Mouse (Mus musculus) layer of hippocampus, adult 9-11 months (tissue): Measurements from ENCODE around the gene Zscan12.
A peak's percentile ranks its signal among the peaks of the same experiment; 100 is the strongest.

Source experiments
- DNase-seq: peaks from one replicate; pipeline ENCODE4 v3.0.0; 2022

The Zscan12 gene

GRCm38 (mm10) chr13:21402848-21403247 is 40.2 kb downstream of the Zscan12 start:
- DNase-seq = no peak

GRCm38 (mm10) chr13:21407341-21407740 is 44.7 kb downstream of the Zscan12 start:
- DNase-seq = no peak

GRCm38 (mm10) chr13:21407969-21408804 is 45.6 kb downstream of the Zscan12 start:
- DNase-seq = peak; percentile 92

- no peak for DNase-seq
Observed at GRCm38 (mm10) chr13:21408805-21409459, 46.3 kb downstream of the Zscan12 start.

- DNase-seq = no peak
Observed at GRCm38 (mm10) chr13:21414231-21415212, 51.9 kb downstream of the Zscan12 start.

GRCm38 (mm10) chr13:21415266-21415665 is 52.6 kb downstream of the Zscan12 start:
- DNase-seq = no peak

- no peak for DNase-seq
Observed at GRCm38 (mm10) chr13:21415750-21416149, 53.1 kb downstream of the Zscan12 start.

- DNase-seq = no peak
Observed at GRCm38 (mm10) chr13:21417298-21418010, 54.8 kb downstream of the Zscan12 start.

- no peak for DNase-seq
Observed at GRCm38 (mm10) chr13:21418865-21419264, 56.2 kb downstream of the Zscan12 start.
